Mouse (Mus musculus): ENCODE data around the gene Socs3. TPM values are rescaled to one million over a fixed set of nuclear protein-coding genes. Genes with fewer than 3 reads are reported as not detected.

The Socs3 gene
- polyA plus RNA-seq, 1 experiment from 2014 or later, result 15.8 TPM

GRCm38 (mm10) chr11:117977694-117978360 lies 8.0 kb upstream of the Socs3 start:
- no peaks in the 10 kb centered on the region for H3K36me3 ChIP-seq
- H3K9ac ChIP-seq, result no peak overlapping the region
- H3K4me3 ChIP-seq, result no peak overlapping the region
- H3K4me2 ChIP-seq (replicated peaks), result no peak overlapping the region
- H3K27me3 ChIP-seq, result peaks cover 13% of the 10 kb centered on the region; the same call in 1 of the 2 replicates
- no peaks in the 10 kb centered on the region for H3K9me3 ChIP-seq
- ATAC-seq (ENCODE audit: low FRiP score, low read depth), result no peak
- H3K4me1 ChIP-seq, result peaks cover 29% of the 10 kb centered on the region
- 53% methylated on average over 4 of the region's 5 CpGs for WGBS
- H3K27ac ChIP-seq, result no peak overlapping the region

GRCm38 (mm10) chr11:117976081-117976582 lies 6.3 kb upstream of the Socs3 start:
- no peak overlapping the region for H3K4me3 ChIP-seq
- no peak overlapping the region for H3K27ac ChIP-seq
- no peaks in the 10 kb centered on the region for H3K9me3 ChIP-seq
- peak; percentile 19; the same call in 1 of the 2 replicates for ATAC-seq (ENCODE audit: low FRiP score, low read depth)
- H3K27me3 ChIP-seq, result peaks cover 9% of the 10 kb centered on the region; the same call in 1 of the 2 replicates
- H3K4me1 ChIP-seq, result peaks cover 29% of the 10 kb centered on the region
- H3K9ac ChIP-seq, result peak overlapping the region; percentile 45; the same call in 1 of the 2 replicates
- 10% methylated on average over 8 of the region's 8 CpGs for WGBS
- peak overlapping the region; percentile 21; the same call in 1 of the 2 replicates for H3K4me2 ChIP-seq (replicated peaks)
- H3K36me3 ChIP-seq, result no peaks in the 10 kb centered on the region

GRCm38 (mm10) chr11:117975211-117975967 lies 5.5 kb upstream of the Socs3 start:
- Histone ChIP-seq H3K27ac (peak overlapping the region; percentile 44; the same call in 1 of the 2 replicates), H3K4me1 (peaks cover 29% of the 10 kb centered on the region), H3K36me3 (no peaks in the 10 kb centered on the region), H3K27me3 (peaks cover 9% of the 10 kb centered on the region; the same call in 1 of the 2 replicates), H3K9ac (peak overlapping the region; percentile 45), H3K4me3 (no peak overlapping the region), H3K4me2 (replicated peaks) (peak overlapping the region; percentile 21), H3K9me3 (no peaks in the 10 kb centered on the region)
- no peak for ATAC-seq (ENCODE audit: low FRiP score, low read depth)
- WGBS, result 8% methylated on average over 18 of the region's 18 CpGs

GRCm38 (mm10) chr11:117974327-117975125 lies 4.7 kb upstream of the Socs3 start:
- H3K27me3 ChIP-seq, result peaks cover 9% of the 10 kb centered on the region; the same call in 1 of the 2 replicates
- no peak for ATAC-seq (ENCODE audit: low FRiP score, low read depth)
- H3K36me3 ChIP-seq, result no peaks in the 10 kb centered on the region
- H3K9me3 ChIP-seq, result no peaks in the 10 kb centered on the region
- no peak overlapping the region for H3K27ac ChIP-seq
- H3K4me2 ChIP-seq (replicated peaks), result no peak overlapping the region
- peaks cover 35% of the 10 kb centered on the region for H3K4me1 ChIP-seq
- 48% methylated on average over 14 of the region's 14 CpGs for WGBS
- H3K4me3 ChIP-seq, result no peak overlapping the region
- no peak overlapping the region; the same call in 1 of the 2 replicates for H3K9ac ChIP-seq

- Histone ChIP-seq H3K27ac (no peak overlapping the region), H3K4me3 (no peak overlapping the region), H3K36me3 (no peaks in the 10 kb centered on the region), H3K9me3 (no peaks in the 10 kb centered on the region), H3K27me3 (peaks cover 9% of the 10 kb centered on the region; the same call in 1 of the 2 replicates), H3K4me1 (peaks cover 36% of the 10 kb centered on the region), H3K9ac (no peak overlapping the region), H3K4me2 (replicated peaks) (no peak overlapping the region)
- WGBS, result 42% methylated on average over 5 of the region's 5 CpGs
- no peak for ATAC-seq (ENCODE audit: low FRiP score, low read depth)
Measured at GRCm38 (mm10) chr11:117973569-117973968, 3.7 kb upstream of the Socs3 start.

GRCm38 (mm10) chr11:117972656-117973558 lies 3.1 kb upstream of the Socs3 start:
- H3K4me1 ChIP-seq, result peaks cover 36% of the 10 kb centered on the region
- H3K9me3 ChIP-seq, result no peaks in the 10 kb centered on the region
- peaks cover 9% of the 10 kb centered on the region; the same call in 1 of the 2 replicates for H3K27me3 ChIP-seq
- no peak overlapping the region for H3K27ac ChIP-seq
- 66% methylated on average over 11 of the region's 11 CpGs for WGBS
- no peak overlapping the region for H3K4me2 ChIP-seq (replicated peaks)
- no peak for ATAC-seq (ENCODE audit: low FRiP score, low read depth)
- H3K9ac ChIP-seq, result no peak overlapping the region
- no peak overlapping the region for H3K4me3 ChIP-seq
- no peaks in the 10 kb centered on the region for H3K36me3 ChIP-seq

- peaks cover 19% of the 10 kb centered on the region; the same call in 1 of the 2 replicates for H3K27me3 ChIP-seq
- WGBS, result 55% methylated on average over 2 of the region's 2 CpGs
- peaks cover 48% of the 10 kb centered on the region for H3K4me1 ChIP-seq
- no peak overlapping the region for H3K9ac ChIP-seq
- H3K27ac ChIP-seq, result no peak overlapping the region
- H3K4me2 ChIP-seq (replicated peaks), result no peak overlapping the region
- no peaks in the 10 kb centered on the region for H3K9me3 ChIP-seq
- peaks cover 8% of the 10 kb centered on the region for H3K36me3 ChIP-seq
- H3K4me3 ChIP-seq, result no peak overlapping the region
- no peak for ATAC-seq (ENCODE audit: low FRiP score, low read depth)
Measured at GRCm38 (mm10) chr11:117971646-117972242, 1.9 kb upstream of the Socs3 start.

GRCm38 (mm10) chr11:117971100-117971499 lies 1.3 kb upstream of the Socs3 start:
- no peak for ATAC-seq (ENCODE audit: low FRiP score, low read depth)
- Histone ChIP-seq H3K36me3 (peaks cover 14% of the 10 kb centered on the region), H3K4me1 (peaks cover 49% of the 10 kb centered on the region), H3K27ac (no peak overlapping the region), H3K4me2 (replicated peaks) (no peak overlapping the region), H3K4me3 (no peak overlapping the region), H3K9me3 (no peaks in the 10 kb centered on the region), H3K9ac (no peak overlapping the region), H3K27me3 (peaks cover 26% of the 10 kb centered on the region)
- WGBS, result 69% methylated on average over 6 of the region's 6 CpGs

GRCm38 (mm10) chr11:117969100-117969944 lies 525 bp downstream of the Socs3 start:
- 0% methylated on average over 44 of the region's 65 CpGs for WGBS
- Histone ChIP-seq H3K9ac (peak overlapping the region; percentile 91), H3K4me3 (peak overlapping the region; percentile 79), H3K4me2 (replicated peaks) (peak overlapping the region; percentile 99), H3K27ac (peak overlapping the region; percentile 98), H3K9me3 (no peaks in the 10 kb centered on the region), H3K27me3 (peaks cover 21% of the 10 kb centered on the region), H3K36me3 (peaks cover 14% of the 10 kb centered on the region), H3K4me1 (peaks cover 50% of the 10 kb centered on the region)
- peak; percentile 93 for ATAC-seq (ENCODE audit: low FRiP score, low read depth)

- 0% methylated on average over 34 of the region's 34 CpGs for WGBS
- H3K27me3 ChIP-seq, result peaks cover 21% of the 10 kb centered on the region
- peaks cover 50% of the 10 kb centered on the region for H3K4me1 ChIP-seq
Measured at GRCm38 (mm10) chr11:117968716-117969099, 1.1 kb downstream of the Socs3 start.

More at GRCm38 (mm10) chr11:117968716-117969099, 1.1 kb downstream of the Socs3 start:
- Histone ChIP-seq H3K4me2 (replicated peaks) (peak overlapping the region; percentile 99), H3K9ac (peak overlapping the region; percentile 91), H3K9me3 (no peaks in the 10 kb centered on the region), H3K27ac (peak overlapping the region; percentile 98), H3K4me3 (peak overlapping the region; percentile 79), H3K36me3 (peaks cover 14% of the 10 kb centered on the region)
- peak; percentile 34 for ATAC-seq (ENCODE audit: low FRiP score, low read depth)

Data from limb, embryonic 13.5 days (tissue).